Mouse (Mus musculus): ENCODE results near the gene Antxr1.

DNA sequence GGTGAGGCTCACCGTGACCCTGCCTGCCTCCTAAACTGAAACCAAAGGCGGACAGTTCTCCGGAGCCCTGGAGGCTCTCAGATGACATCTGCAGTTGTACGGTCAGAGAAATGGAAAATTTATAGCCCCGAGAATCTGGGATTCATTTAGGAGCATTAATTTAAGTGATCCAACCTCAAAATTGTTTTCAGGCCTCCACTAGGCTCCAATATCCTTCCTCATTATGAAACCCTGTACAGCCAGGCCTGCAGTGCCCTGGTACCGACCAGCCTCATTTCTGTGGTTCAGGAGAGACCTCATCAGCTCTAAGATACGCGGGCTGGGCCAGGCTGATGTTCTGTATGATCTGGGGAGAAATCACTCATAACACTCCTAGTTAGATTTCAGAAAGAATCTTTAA is 184.2 kb downstream of the Antxr1 start:
- TF ChIP-seq TAL1 (IDR thresholded peaks at IDR 0.05; ENCODE audit: low read length) (no peak), GATA1 (IDR thresholded peaks at IDR 0.05; ENCODE audit: low read length) (no peak)
